Mouse (Mus musculus) kidney, postnatal 14 days (tissue): ENCODE results near the gene Osbpl9.

Source experiments
- DNase-seq: peaks from one replicate; pipeline ENCODE4 v3.0.0; 2022; ENCODE audit warnings: mixed read lengths

The Osbpl9 gene

DNA sequence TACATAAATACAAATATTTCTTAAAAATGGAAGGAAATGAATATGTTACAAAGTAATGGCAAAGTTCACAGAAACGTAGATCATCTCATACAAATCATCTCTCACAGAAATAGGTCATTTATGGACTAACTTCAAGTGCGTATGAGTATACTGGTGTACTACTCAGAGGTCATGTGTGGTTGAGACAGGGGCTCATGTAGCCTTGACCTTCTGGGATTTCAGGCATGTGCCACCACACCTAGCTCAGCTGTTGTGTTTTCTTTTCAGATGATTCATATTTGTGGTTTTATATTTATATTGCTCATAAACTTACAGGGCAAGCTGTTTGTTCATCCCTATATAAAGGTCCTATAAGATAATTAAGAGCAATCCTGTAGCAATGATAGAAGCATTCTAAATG lies 171.8 kb downstream of the Osbpl9 start:
- no peak for DNase-seq

DNA sequence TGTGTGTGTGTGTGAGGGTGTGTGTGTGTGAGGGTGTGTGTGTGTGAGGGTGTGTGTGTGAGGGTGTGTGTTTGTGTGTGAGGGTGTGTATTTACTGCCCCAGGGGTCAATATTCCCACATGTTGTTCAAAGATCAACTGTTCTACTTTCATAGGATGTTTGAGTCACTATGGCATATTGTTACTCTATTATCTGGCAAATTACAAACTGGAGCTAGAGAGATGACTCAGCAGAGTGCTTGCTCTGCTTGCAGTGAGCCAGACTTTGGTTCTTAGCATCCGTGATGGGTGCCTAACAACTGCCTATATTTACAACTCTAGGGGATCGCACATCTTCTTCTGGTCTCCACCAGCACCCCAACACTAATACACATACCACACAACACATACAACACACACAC lies 172.2 kb downstream of the Osbpl9 start:
- no peak for DNase-seq

DNA sequence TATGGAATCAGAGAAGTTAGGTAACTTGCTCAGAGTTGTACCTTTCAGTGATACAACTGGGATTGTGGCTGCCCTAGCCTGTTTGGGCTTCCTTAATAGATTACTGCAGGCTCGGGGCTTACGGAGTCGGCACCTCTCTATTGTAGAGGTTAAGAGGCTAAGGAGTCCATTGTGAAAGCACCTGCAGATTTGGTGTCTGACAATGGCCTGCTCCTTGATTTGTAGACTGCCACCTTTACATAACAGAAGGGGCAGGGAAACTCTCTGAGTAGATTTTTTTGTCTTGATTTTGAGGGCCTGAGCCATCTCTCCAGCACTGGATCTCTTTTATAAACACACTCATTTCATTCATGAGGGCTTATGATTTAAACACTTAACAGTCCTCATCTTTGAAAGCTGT lies 175.5 kb downstream of the Osbpl9 start:
- no peak for DNase-seq

DNA sequence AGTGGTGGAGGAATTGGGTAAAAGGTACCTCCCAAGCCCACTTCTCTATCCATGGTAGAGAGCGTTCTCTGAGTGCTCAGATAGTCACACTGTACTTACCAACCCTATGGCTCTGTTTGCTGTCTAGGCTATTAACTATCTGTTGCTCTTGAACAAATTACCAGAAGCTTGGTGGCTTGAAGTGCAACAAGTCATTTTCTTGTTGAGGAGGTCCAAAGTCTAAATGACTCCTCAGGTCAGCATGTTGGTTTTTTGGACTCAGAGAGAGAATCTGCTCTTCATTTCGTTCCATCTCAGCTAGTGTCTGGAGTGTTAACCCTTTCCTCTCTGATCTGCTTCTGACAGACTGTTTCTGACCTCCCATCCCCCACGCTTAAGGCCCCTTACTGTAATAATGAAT lies 177.0 kb downstream of the Osbpl9 start:
- no peak for DNase-seq

DNA sequence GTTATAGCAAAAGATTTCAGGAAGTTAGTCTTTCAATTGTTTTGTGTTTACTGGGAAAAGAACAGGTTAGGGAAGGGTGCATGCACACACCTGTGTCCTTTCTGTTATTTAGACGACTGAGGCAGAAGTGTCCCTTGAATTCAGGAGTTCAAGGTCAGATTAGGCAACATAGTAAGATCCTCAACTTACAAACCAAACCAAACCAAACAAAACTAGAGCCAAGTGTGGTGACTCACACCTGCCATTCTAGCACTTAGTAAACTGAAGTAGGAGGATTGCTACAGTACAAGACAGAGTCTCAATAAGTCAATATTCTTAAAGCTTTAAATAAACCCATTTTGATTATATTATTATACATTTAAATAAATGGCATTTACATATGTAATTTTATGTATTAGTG lies 180.1 kb downstream of the Osbpl9 start:
- no peak for DNase-seq

DNA sequence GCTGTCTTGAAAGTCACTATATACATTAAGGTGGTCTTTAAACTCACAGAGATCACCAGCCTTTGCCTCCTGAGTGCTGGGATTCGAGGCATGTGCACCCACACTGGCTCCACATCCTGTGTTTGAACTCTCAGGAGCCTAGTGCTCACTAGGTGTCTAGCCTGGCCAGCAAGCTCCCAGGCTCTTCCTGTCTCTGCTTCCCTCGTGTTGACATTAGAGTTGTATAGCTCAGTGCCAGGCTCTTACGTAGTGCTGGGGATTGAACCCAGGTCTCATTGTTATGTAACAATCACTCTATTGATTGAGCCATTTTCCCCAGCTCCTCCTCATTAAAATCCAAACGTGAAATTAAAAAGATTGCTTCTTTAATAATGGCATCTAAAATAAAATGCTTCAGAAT lies 182.8 kb downstream of the Osbpl9 start:
- no peak for DNase-seq

DNA sequence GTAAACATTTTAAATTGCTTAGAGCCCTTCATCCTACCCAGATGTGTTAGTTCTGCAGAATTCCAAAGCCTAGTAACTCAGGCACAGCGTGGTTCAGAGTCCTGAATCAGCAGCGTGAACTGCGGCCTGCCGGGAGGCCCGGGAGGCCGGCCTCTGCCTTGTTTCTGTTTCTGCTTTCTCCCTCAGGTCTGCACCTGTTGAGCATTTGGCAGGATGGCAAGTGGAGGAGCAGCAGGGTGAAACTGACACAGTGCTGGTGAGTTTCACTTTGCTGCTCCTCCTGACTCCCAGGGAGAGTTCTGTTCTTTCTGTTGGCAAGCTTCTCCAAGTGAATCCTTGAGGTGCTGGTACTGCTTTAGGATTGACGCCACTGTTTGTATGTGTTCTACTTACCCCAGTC lies 184.6 kb downstream of the Osbpl9 start:
- peak; percentile 56 for DNase-seq

DNA sequence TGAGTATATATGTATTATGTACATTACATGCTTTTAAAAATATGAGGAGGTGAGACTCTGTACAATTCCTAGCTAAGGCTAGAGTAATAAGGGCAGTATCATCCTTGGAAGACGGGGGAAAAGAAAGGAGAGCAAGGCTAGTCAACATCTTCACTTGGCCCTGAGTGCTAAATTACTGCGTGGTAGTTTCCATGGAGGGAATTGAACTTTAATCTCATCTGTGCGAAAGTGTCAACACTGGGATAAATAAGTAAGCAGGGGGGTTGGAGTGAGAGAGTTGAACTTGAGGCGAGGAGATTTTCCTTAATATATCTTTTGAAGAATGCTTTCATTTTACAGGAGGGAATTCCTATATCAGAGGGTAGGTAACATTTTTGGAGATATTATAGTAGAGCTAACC lies 188.0 kb downstream of the Osbpl9 start:
- DNase-seq = no peak
